Mouse (Mus musculus) brown adipose tissue, adult 24 weeks (tissue): ENCODE results near the gene Pakap. TPM values are rescaled to one million over a fixed set of nuclear protein-coding genes. Genes with fewer than 3 reads are reported as not detected.
A peak's percentile ranks its signal among the peaks of the same experiment; 100 is the strongest.

Experiments used
- H3K27ac ChIP-seq: fragments of 200-500 bp; replicated peaks from 2 replicates; pipeline ENCODE4 v1.5.1; 2012; ENCODE audit warnings: low read depth, mild to moderate bottlenecking, low read length
- H3K4me1 ChIP-seq: fragments of 200-500 bp; 2 replicates; pipeline ENCODE4 v1.6.1; 2012; ENCODE audit warnings: low read length, mixed read lengths; ENCODE audit not compliant: control insufficient read depth, insufficient read depth, insufficient read length
- H3K4me3 ChIP-seq: fragments of 200-500 bp; 2 replicates; pipeline ENCODE4 v1.5.1; 2012; ENCODE audit warnings: low read depth, mild to moderate bottlenecking, low read length, moderate library complexity; ENCODE audit not compliant: insufficient read depth
- polyA plus RNA-seq: library from polyadenylated mRNA; stranded (reverse); fragments of >200 nt; gene quantifications from 2 replicates; pipeline ENCODE4 v1.2.4, GENCODE M21; 2012; ENCODE audit not compliant: missing spikeins, insufficient read depth, insufficient read length

Pakap gene
- polyA plus RNA-seq, 1 experiment = 30.1 TPM

- H3K4me1 ChIP-seq = no peaks in the 10 kb centered on the region
- no peak overlapping the region for H3K4me3 ChIP-seq
- H3K27ac ChIP-seq = no peak overlapping the region
These were observed 92.5 kb downstream of the Pakap start for GRCm38 (mm10) chr4:57660470-57660869.

- Histone ChIP-seq H3K4me3 (no peak overlapping the region), H3K27ac (no peak overlapping the region), H3K4me1 (no peaks in the 10 kb centered on the region)
These were observed 98.1 kb downstream of the Pakap start for GRCm38 (mm10) chr4:57666101-57666500.

- Histone ChIP-seq H3K27ac (no peak overlapping the region), H3K4me1 (peaks cover 9% of the 10 kb centered on the region; the same call in 1 of the 2 replicates), H3K4me3 (no peak overlapping the region)
These were observed 103.0 kb downstream of the Pakap start for GRCm38 (mm10) chr4:57670813-57671469.

GRCm38 (mm10) chr4:57672541-57672940 lies 104.6 kb downstream of the Pakap start:
- Histone ChIP-seq H3K27ac (peak overlapping the region; percentile 99), H3K4me1 (peaks cover 13% of the 10 kb centered on the region)

GRCm38 (mm10) chr4:57672996-57673906 lies 105.3 kb downstream of the Pakap start:
- no peak overlapping the region for H3K4me3 ChIP-seq
- peak overlapping the region; percentile 99 for H3K27ac ChIP-seq
- H3K4me1 ChIP-seq = peaks cover 17% of the 10 kb centered on the region

More at GRCm38 (mm10) chr4:57672541-57672940, 104.6 kb downstream of the Pakap start:
- H3K4me3 ChIP-seq = no peak overlapping the region

GRCm38 (mm10) chr4:57674351-57674750 lies 106.4 kb downstream of the Pakap start:
- peak overlapping the region; percentile 99 for H3K27ac ChIP-seq
- H3K4me1 ChIP-seq = peaks cover 17% of the 10 kb centered on the region
- no peak overlapping the region for H3K4me3 ChIP-seq

- Histone ChIP-seq H3K27ac (peak overlapping the region; percentile 99), H3K4me1 (peaks cover 23% of the 10 kb centered on the region), H3K4me3 (no peak overlapping the region)
These were observed 107.4 kb downstream of the Pakap start for GRCm38 (mm10) chr4:57675387-57675786.

- peak overlapping the region; percentile 67 for H3K27ac ChIP-seq
- H3K4me1 ChIP-seq = peaks cover 30% of the 10 kb centered on the region
- no peak overlapping the region for H3K4me3 ChIP-seq
These were observed 109.9 kb downstream of the Pakap start for GRCm38 (mm10) chr4:57677916-57678315.

GRCm38 (mm10) chr4:57678991-57679457 lies 111.0 kb downstream of the Pakap start:
- Histone ChIP-seq H3K27ac (peak overlapping the region; percentile 92), H3K4me3 (no peak overlapping the region), H3K4me1 (peaks cover 30% of the 10 kb centered on the region)

- Histone ChIP-seq H3K27ac (peak overlapping the region; percentile 92), H3K4me3 (no peak overlapping the region), H3K4me1 (peaks cover 24% of the 10 kb centered on the region)
These were observed 112.2 kb downstream of the Pakap start for GRCm38 (mm10) chr4:57680186-57680585.

GRCm38 (mm10) chr4:57681511-57681910 lies 113.5 kb downstream of the Pakap start:
- Histone ChIP-seq H3K27ac (peak overlapping the region; percentile 98), H3K4me3 (0 out of 2 replicates have a peak overlapping the region, but pooled peaks have one; percentile 22), H3K4me1 (peaks cover 17% of the 10 kb centered on the region)

GRCm38 (mm10) chr4:57682341-57682740 lies 114.4 kb downstream of the Pakap start:
- no peak overlapping the region for H3K4me3 ChIP-seq
- H3K4me1 ChIP-seq = peaks cover 17% of the 10 kb centered on the region
- H3K27ac ChIP-seq = peak overlapping the region; percentile 27; the same call in 1 of the 2 replicates

GRCm38 (mm10) chr4:57682944-57683343 lies 115.0 kb downstream of the Pakap start:
- peaks cover 19% of the 10 kb centered on the region for H3K4me1 ChIP-seq

GRCm38 (mm10) chr4:57684676-57685215 lies 116.8 kb downstream of the Pakap start:
- no peak overlapping the region for H3K27ac ChIP-seq
- peaks cover 19% of the 10 kb centered on the region for H3K4me1 ChIP-seq
- H3K4me3 ChIP-seq = no peak overlapping the region

More at GRCm38 (mm10) chr4:57682944-57683343, 115.0 kb downstream of the Pakap start:
- Histone ChIP-seq H3K27ac (0 out of 2 replicates have a peak overlapping the region, but pooled peaks have one; percentile 1), H3K4me3 (no peak overlapping the region)

GRCm38 (mm10) chr4:57686736-57687135 lies 118.8 kb downstream of the Pakap start:
- Histone ChIP-seq H3K4me1 (peaks cover 14% of the 10 kb centered on the region), H3K27ac (no peak overlapping the region), H3K4me3 (no peak overlapping the region)
